Mouse (Mus musculus) adrenal gland, adult 8-10 months (tissue): ENCODE data around the gene Atp2b2. TPM values are rescaled to one million over a fixed set of nuclear protein-coding genes. Genes with fewer than 3 reads are reported as not detected.

ENCODE experiments used
- DNase-seq: peaks from one replicate; pipeline ENCODE4 v3.0.0; 2022
- microRNA-seq, 2 experiments: library from miRNA; unstranded; fragments of <30 nt; microRNA quantifications; one replicate each; pipeline ENCODE4 v1.2.0; 2022
- total RNA-seq, 4 experiments: library from RNA; stranded (reverse); gene quantifications; 2 replicates each; pipeline ENCODE4 v1.2.4; 2022

The Atp2b2 gene
- total RNA-seq, 4 experiments from 2014 or later = 6.9 to 13.6 (median 10.4) TPM

DNA sequence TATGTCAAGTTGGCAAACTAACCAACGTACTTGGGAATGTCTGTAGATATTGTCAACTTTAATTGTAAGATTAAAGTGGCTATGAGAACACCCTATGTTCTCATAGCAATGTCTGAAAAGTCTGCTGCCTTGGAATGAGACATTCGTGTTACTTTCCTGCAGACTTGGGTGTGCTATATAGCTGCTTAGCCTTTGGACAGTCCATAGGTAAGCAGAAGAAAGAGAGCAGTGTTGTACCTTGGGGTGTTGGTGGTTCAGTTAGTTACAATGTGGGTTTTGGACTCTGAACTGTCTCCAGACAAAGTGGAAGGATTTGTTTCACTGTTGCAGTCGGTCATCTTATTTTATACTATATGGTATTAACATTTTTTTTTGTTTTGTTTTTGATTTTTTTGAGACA, 329.7 kb downstream of the Atp2b2 start:
- DNase-seq = no peak

- peak; percentile 36 for DNase-seq
Observed at GRCm38 (mm10) chr6:113697222-113698205, 344.9 kb downstream of the Atp2b2 start.

DNA sequence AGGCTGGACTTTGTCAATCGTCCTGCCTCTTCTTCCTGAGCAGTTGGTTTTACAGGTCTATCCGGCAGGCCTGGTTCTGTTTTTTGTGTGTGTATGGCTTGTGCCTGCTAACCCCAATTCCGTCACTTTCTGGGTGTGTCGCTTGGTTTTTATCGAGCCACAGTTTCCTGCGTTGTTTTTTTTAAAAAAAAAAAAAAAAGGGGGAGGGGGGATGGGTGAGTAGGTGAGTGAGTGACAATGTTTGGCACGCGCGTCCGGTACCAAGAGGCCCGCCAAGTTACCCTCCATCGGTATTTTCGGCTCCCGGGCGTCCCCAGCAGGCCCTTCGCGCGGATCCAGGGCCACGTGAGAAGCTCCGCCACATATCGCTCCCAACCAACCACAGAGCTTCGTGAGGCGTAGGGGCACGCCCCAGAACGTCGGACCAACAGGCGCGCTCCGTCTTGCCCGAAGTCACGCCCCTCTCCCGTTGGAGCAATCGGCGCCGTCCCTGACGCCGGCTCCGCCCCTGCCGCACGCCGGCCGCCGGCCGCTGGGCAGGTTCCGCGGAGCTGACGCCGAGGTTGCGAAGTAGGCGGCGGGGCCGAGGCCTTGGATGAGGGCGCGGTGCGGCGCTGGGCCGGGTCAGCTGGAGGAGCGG, 345.7 kb downstream of the Atp2b2 start, which contains the start of gene Tatdn2:
Gene Tatdn2, plus strand, starts transcription at position 469 of the 640 bp plus-strand sequence.
- peak; percentile 98 for DNase-seq

DNA sequence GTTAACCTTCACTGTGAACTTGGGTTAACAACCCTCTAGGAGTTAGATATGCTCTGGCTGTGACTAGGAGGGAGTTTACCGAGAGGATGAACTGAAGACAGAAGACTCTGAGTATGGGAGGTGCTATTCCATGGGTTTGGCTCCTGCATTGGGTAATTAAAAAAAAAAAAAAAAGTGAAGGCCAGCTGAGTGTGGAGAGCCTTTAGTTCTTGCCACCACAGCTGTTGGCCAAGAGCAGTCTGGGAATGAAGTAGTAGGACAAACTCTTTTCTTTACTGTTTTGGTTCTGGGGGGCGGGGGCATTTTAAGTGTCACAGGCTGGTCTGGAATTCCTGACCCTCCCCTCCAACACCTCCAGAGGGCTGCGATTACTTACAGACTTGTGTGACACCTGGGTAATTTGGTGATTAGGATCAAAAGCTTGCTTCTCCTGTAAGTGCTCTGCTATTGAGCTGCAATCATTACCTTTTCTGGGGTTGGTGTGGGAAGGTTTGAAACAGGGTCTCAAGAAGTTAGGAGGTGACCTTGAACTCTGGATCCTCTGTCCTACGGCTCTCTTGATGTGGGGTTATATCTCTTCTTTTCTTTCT, 346.6 kb downstream of the Atp2b2 start:
- DNase-seq = no peak

DNA sequence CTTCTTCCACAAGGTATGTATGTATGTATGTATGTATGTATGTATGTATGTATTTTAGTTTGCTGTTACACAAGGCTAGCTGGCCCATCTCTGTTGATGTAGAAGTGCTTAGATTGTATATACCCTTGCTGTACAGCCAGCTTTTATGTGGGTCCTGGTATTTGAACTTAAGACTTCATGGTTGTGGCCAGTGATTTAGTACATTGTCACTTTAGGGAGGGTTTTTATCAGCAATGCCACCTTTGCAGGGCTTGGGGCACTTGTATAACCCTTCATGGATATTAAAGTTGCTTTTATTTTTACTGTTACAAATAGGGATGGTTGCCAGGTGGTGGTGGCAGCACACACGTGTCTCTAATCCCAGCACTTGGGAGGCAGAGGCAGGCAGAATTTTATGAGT, 347.2 kb downstream of the Atp2b2 start:
- DNase-seq = no peak

Small RNAs within 50 kb of the gene (microRNA-seq; reads per million reads assigned to microRNA genes)
- gene Mir7042 = 0.35 to 0.67 reads per million in 2 experiments

Other genes starting within 250 kb of the Atp2b2 start
- under 1 TPM; 0.12 to 0.31 (median 0.18) TPM for gene Slc6a11, start 88.6 kb upstream of the Atp2b2 start, total RNA-seq
- under 1 TPM; 0.17 to 0.38 (median 0.26) TPM for gene Slc6a1, start 240.0 kb upstream of the Atp2b2 start, total RNA-seq